8 mouse cellular contexts compared by ENCODE assay signal in genomic region chr12:25095974-25096639, GRCm38 (mm10). TPM values are rescaled to one million over a fixed set of nuclear protein-coding genes. Genes with fewer than 3 reads are reported as not detected.
DNase-seq lines count a peak whose midpoint lies in the region; ATAC-seq and TF ChIP-seq lines count a peak whose summit lies in the region.

No protein-coding gene starts in this region.

- H3K27ac ChIP-seq in embryonic facial prominence, embryonic 10.5 days (replicated peaks), result peak overlapping the region; percentile 99
- H3K27ac ChIP-seq in intestine, postnatal 0 days (ENCODE audit: low read depth, low read length), result peak overlapping the region; percentile 96
- H3K27ac ChIP-seq in midbrain, embryonic 10.5 days (replicated peaks), result peak overlapping the region; percentile 97

- peak overlapping the region; percentile 96 for H3K4me2 ChIP-seq in intestine, postnatal 0 days (replicated peaks; ENCODE audit: low read depth)

- peaks cover 11% of the 10 kb centered on the region for H3K27me3 ChIP-seq in embryonic facial prominence, embryonic 10.5 days (replicated peaks; ENCODE audit: low read depth, poor library complexity, severe bottlenecking)
- no peaks in the 10 kb centered on the region for H3K27me3 ChIP-seq in intestine, postnatal 0 days (replicated peaks; ENCODE audit: control insufficient read depth, insufficient read depth, low read length)
- H3K27me3 ChIP-seq in midbrain, embryonic 10.5 days (ENCODE audit: low read depth, poor library complexity, severe bottlenecking), result peaks cover 11% of the 10 kb centered on the region

- under 1% methylated on average over 41 of the region's 41 CpGs for WGBS in embryonic facial prominence, embryonic 10.5 days
- WGBS in intestine, postnatal 0 days, result 1% methylated on average over 41 of the region's 41 CpGs
- under 1% methylated on average over 41 of the region's 41 CpGs for WGBS in midbrain, embryonic 10.5 days

- peak overlapping the region; percentile 76 for H3K4me3 ChIP-seq in embryonic facial prominence, embryonic 10.5 days
- H3K4me3 ChIP-seq in intestine, postnatal 0 days (ENCODE audit: low read depth, low read length), result peak overlapping the region; percentile 78
- peak overlapping the region; percentile 83 for H3K4me3 ChIP-seq in midbrain, embryonic 10.5 days

- H3K36me3 ChIP-seq in embryonic facial prominence, embryonic 10.5 days (replicated peaks), result peaks cover 6% of the 10 kb centered on the region; the same call in 1 of the 2 replicates
- H3K36me3 ChIP-seq in intestine, postnatal 0 days (ENCODE audit: control insufficient read depth, insufficient read depth), result no peaks in the 10 kb centered on the region
- H3K36me3 ChIP-seq in midbrain, embryonic 10.5 days, result peaks cover 9% of the 10 kb centered on the region; the same call in 1 of the 2 replicates

- peaks cover 60% of the 10 kb centered on the region for H3K4me1 ChIP-seq in embryonic facial prominence, embryonic 10.5 days
- no peaks in the 10 kb centered on the region; the same call in 1 of the 2 replicates for H3K4me1 ChIP-seq in intestine, postnatal 0 days (replicated peaks; ENCODE audit: control insufficient read depth, insufficient read depth, low read length)
- peaks cover 64% of the 10 kb centered on the region for H3K4me1 ChIP-seq in midbrain, embryonic 10.5 days

- TF ChIP-seq CTCF in intestine, postnatal 0 days (IDR thresholded peaks at IDR 0.05; ENCODE audit: low read depth), result peak; percentile 20

- ATAC-seq in granulocyte monocyte progenitor cell, adult 5-6 weeks (replicated peaks; ENCODE audit: poor library complexity, severe bottlenecking), result peak; percentile 77
- peak; percentile 81 for ATAC-seq in intestine, postnatal 0 days

- H3K9ac ChIP-seq in intestine, postnatal 0 days (ENCODE audit: low read depth, low read length), result peak overlapping the region; percentile 64

- no peaks in the 10 kb centered on the region for H3K9me3 ChIP-seq in embryonic facial prominence, embryonic 10.5 days
- no peaks in the 10 kb centered on the region for H3K9me3 ChIP-seq in intestine, postnatal 0 days (ENCODE audit: control insufficient read depth)
- H3K9me3 ChIP-seq in midbrain, embryonic 10.5 days (replicated peaks), result no peaks in the 10 kb centered on the region

- intact Hi-C loops in left cerebral cortex, postnatal 36 days (cut with DNase I), result loop anchor here (5.0 to 10.0 kb wide), 6 partner anchors 66 to 889 kb away; no protein-coding TSS in a partner anchor

- peak; percentile 99 for DNase-seq in adrenal gland, postnatal 10 days
- peak; percentile 97 for DNase-seq in embryonic facial prominence, embryonic 10.5 days (ENCODE audit: low spot score)
- DNase-seq in left cerebral cortex, postnatal 36 days (ENCODE audit: low spot score in 2 of 2), result peak; percentile 98
- peak; percentile 96 for DNase-seq in midbrain, embryonic 10.5 days (ENCODE audit: low spot score)
- peak; percentile 97 to 99 for DNase-seq in right cerebral cortex, postnatal 36 days (ENCODE audit: low spot score in 2 of 2)
- DNase-seq in urinary bladder, postnatal 4 days (ENCODE audit: low spot score in 2 of 2), result peak; percentile 97 to 98

RNA-seq across cellular contexts. Expression of gene Id2, which starts 0.8 kb away (rescaled TPM):
- 100 to 1,000 TPM; 295 to 323 TPM for total RNA-seq in adrenal gland, postnatal 10 days (2021)
- 400 and 403 TPM in 2 replicates for polyA plus RNA-seq in embryonic facial prominence, embryonic 10.5 days (2016; fragmentation: Nextera tagmentation; extraction: Ambion mirVana)
- 1.7 and 8.5 TPM in 2 replicates for total RNA-seq in granulocyte monocyte progenitor cell, adult 5-6 weeks (2014; fragmentation: Nextera tagmentation)
- total RNA-seq in granulocyte monocyte progenitor cell, adult 5-6 weeks (2017), result 7.4 and 11.7 TPM in 2 replicates
- 313 and 344 TPM in 2 replicates for polyA plus RNA-seq in intestine, postnatal 0 days (2015; fragmentation: Nextera tagmentation; extraction: Ambion mirVana)
- 100 to 1,000 TPM; 155 to 170 TPM for total RNA-seq in left cerebral cortex, postnatal 36 days (2021)
- polyA plus RNA-seq in midbrain, embryonic 10.5 days (2016; fragmentation: Nextera tagmentation; extraction: Ambion mirVana), result 303 and 332 TPM in 2 replicates

Comparison
In these comparisons a context has a peak if more than half of its experiments do, and no peak if none do; other contexts are left out.
1. Peak in every context shown above with its lines: DNase-seq, ATAC-seq, H3K4me3 ChIP-seq and H3K27ac ChIP-seq.
2. RNA of gene Id2, which starts 0.8 kb away (total RNA-seq): 295 to 323 TPM in adrenal gland, postnatal 10 days and 155 to 170 TPM in left cerebral cortex, postnatal 36 days; 1.7 to 11.7 TPM in granulocyte monocyte progenitor cell, adult 5-6 weeks; every median in the first group is over 10 times any median in the second.